Mouse (Mus musculus) heart, adult 9 months (tissue): ENCODE measurements at regions not wholly inside any gene's neighbourhood (a gene's known extent, or its start where the extent isn't known, plus 50 kb on each side); places are given as distances from the start of the nearest gene placed in this dataset.

Experiments used
- DNase-seq, 2 experiments: peaks; one replicate each; pipeline ENCODE4 v3.0.0; 2022; ENCODE audit warnings: low spot score in 2 of 2

GRCm38 (mm10) chr10:7268386-7269033, 56.5 kb upstream of the Cnksr3 start:
- no peak for DNase-seq

GRCm38 (mm10) chr10:7267903-7268302, 55.9 kb upstream of the Cnksr3 start:
- no peak for DNase-seq

GRCm38 (mm10) chr10:7267106-7267505, 55.1 kb upstream of the Cnksr3 start:
- DNase-seq = no peak

- DNase-seq = no peak
Observed at GRCm38 (mm10) chr10:7265412-7265811, 53.4 kb upstream of the Cnksr3 start.

GRCm38 (mm10) chr10:7264721-7265120, 52.7 kb upstream of the Cnksr3 start:
- DNase-seq = no peak
